Mouse (Mus musculus) naive thymus-derived CD4-positive, alpha-beta T cell, adult 2 months (primary cell): ENCODE measurements around the gene C8a.

ENCODE experiments used
- DNase-seq: peaks from one replicate; pipeline ENCODE4 v3.0.0-alpha.2; 2011; ENCODE audit warnings: low read depth

C8a gene

GRCm38 (mm10) chr4:104876323-104876722 is at the start of gene C8a:
C8a (minus strand) TSS chr4:104876398.
- DNase-seq, result no peak

GRCm38 (mm10) chr4:104925383-104925782 is 49.2 kb upstream of the C8a start:
- DNase-seq, result no peak

- no peak for DNase-seq
These were observed 41.8 kb upstream of the C8a start for GRCm38 (mm10) chr4:104918017-104918416.

- DNase-seq, result no peak
These were observed 38.6 kb upstream of the C8a start for GRCm38 (mm10) chr4:104914711-104915247.

DNA sequence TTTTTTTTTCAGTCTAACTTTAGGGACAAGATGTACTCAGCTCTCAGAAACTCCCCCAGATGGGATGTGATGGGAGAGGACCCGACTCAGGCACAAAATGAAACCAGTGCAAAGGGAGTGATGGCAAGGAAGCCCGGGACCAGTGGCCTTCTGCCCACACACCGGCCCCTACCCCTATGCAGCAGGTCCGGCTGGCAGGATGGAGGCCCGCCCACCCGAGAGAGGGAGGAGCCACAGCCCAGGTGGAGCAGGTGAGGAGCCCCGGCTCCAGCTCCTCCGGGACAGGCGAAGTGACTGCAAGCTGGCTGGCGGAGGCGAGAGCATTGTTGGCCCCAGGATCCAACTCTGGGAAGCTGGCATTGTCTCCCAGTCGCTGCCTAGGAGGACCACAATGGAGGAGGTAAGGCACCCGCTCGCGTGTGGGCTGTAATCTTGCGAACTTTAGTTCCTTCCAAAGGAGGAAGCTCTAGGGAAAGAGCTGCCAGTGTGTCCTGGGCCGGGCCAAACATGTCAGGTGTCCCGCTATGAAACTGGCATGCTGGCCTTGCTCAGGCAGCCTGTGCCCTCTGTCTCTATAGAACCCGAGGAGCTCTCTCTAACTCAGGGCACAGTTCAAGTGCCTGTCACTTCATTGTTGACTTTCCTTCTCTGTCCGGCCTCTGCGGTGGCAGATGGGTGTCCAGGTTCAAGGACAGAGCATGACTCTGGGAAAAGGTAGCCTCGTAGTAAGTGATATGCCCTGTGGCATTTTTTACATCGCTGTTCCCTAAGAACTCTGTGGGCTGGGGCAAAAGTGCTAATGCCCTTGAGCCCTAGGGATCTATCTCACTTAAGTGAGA is 37.3 kb upstream of the C8a start, which contains the start of gene Fyb2:
Gene Fyb2, plus strand, starts transcription at position 166 of the 839 bp plus-strand sequence.
- no peak for DNase-seq

- peak; percentile 2 for DNase-seq
These were observed 35.5 kb upstream of the C8a start for GRCm38 (mm10) chr4:104911685-104912084.

- DNase-seq, result no peak
These were observed 28.9 kb upstream of the C8a start for GRCm38 (mm10) chr4:104905049-104905448.

DNA sequence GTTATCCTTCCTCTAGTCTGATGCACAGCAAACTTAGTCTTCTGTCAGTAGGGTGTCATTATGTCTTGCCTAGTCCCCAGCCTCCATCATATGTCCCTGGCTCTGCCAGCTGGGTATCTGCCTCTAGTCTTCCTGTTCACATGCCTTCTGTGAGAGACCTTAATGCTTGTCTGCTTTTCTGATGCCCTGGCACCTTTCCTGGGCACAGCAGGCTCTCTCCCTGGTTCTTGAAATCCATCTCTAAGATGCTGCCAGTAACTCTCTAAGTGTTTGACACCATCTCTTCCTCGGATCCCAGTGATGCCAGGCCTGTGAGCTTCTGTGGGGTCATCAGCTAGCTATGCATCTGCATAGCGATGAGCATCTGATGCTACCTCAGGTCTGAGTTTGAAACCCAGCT is 26.6 kb upstream of the C8a start:
- DNase-seq, result no peak

DNA sequence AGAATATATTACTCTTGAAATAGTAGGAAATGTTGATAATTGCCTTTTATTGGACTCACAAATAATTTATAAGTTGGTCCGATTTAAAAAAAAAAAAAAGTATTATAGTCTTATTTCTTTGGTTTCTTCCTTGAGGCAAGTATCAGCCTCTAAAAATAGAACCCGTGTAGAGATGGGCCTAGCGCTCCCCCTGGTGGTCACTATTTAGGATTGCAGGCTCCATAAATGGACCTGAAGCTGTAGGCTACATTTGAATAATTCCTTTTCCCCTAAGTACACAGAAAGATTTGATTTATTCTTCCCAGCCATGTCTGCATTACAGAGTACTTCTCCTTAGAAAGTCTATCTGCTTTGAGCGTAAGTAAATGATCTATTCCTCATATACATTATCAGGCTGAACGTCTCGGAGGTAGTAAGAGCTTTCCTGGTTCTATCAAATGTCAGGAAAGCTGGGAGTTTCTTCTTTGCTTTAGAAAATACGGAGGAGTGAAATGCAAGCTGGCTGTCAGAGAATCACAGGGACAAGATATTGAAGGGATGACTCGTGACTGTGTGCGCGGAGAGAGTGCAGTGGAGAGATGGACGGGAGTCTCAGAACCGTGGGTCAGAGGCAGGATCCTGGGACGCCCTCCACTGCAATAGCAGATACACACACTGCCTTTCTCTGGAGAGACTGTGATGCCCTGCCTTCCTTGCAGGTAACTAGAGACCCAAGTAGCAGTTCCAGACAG is 18.0 kb upstream of the C8a start:
- peak; percentile 22 for DNase-seq

- DNase-seq, result no peak
These were observed 17.4 kb upstream of the C8a start for GRCm38 (mm10) chr4:104893588-104893987.

GRCm38 (mm10) chr4:104891708-104892107 is 15.5 kb upstream of the C8a start:
- DNase-seq, result no peak

GRCm38 (mm10) chr4:104888499-104889262 is 12.5 kb upstream of the C8a start:
- no peak for DNase-seq

GRCm38 (mm10) chr4:104887486-104887885 is 11.3 kb upstream of the C8a start:
- no peak for DNase-seq

DNA sequence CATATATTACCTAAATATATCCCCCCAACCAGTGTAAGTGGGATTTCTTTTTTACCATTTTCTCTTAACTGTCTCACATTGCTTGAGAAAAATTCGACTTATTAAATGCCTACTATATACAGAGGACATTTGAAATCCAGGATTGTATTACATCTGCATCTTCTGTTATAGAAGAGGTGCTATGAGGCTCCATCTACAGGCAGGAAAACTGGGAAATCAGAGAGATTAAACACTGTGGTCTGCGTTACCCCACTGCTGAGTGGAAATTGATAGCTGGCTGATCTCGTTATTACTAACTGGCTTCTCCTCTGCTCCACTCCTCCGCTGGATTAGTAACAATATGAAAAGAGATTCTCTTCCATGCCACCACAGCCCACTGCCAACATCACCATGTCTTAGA is 366 bp downstream of the C8a start:
- DNase-seq, result no peak

DNA sequence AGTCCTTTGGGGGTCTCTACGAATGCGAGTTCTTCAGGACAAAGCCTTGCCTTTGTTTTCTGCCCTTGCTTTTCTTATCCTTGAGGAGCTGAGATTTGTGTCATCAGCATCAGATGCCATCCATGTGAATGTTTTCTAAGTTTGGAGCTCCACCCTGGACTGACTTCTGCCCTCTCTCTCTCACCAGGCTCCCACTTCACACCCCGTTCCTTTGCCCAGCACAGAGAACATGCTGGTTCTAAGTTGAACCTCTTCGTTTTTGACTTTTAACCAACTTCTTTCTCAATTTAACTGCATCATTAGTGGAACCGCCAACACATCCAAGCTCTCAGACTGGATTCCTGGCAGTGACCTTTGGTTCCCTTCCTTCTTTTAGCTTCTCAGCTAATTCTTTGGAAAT is 6.0 kb downstream of the C8a start:
- DNase-seq, result no peak

- no peak for DNase-seq
These were observed 6.6 kb downstream of the C8a start for GRCm38 (mm10) chr4:104869581-104869980.

DNA sequence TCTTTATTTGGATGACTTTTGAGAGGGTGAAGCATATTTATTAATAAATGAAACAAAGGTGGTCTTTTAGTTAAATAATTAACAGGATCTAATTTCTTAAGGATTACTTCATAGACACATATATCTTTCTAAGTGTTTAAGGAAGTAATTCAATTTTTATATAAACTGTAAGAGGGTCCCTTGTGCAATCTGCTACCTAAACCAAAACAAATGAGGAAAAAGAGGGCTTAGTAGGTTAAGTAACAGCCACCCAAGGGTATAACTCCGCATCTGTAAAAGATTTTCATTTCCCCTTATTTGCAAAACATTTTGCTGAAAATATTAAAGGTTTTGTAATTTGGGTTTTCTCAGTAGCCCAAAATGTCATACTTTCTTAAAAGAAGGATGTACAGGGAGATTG is 11.8 kb downstream of the C8a start:
- DNase-seq, result no peak

GRCm38 (mm10) chr4:104861241-104861640 is 15.0 kb downstream of the C8a start:
- no peak for DNase-seq

DNA sequence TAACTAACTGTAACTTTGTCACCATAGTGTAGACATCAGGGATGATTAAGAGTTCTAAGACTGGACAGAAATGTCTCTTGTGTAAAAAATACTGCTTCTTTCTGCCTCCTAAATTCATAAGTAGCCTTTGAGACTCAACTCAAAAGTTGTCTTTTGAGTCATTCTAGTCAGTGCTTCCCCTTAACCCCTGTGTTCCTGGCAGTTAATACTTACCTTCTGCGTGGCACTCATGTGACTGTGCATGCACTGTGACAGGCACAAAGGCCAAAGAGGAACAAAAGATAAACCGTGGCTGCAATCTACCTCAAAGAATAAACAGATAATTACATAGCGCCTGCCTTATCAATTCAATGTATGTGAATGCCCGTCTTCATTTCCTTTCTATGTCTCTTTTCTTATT is 18.4 kb downstream of the C8a start:
- no peak for DNase-seq

- DNase-seq, result no peak
These were observed 19.2 kb downstream of the C8a start, which contains the start of gene Gm17662 for GRCm38 (mm10) chr4:104857029-104857428. Gm17662 (plus strand) TSS chr4:104857329.

- DNase-seq, result no peak
These were observed 21.0 kb downstream of the C8a start for GRCm38 (mm10) chr4:104855216-104855615.

DNA sequence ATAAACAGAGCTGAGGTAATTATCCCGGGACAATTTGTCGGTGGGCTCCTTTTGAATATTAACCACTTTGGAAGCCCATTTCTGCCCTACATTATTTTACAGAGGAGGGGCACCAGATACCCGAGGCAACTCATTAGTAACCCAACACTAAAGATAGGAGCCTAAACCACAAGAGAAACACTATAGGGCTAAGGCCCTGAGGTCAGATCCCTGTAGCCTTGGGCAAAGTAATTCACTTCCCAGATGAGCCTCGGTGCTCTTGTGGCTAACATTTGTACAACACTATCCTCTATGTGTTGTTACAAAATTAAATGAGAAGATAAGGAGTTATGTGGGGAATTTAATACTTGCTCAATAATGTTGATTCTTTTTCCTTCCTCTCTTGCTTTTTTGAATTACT is 32.7 kb downstream of the C8a start:
- no peak for DNase-seq
